Mouse (Mus musculus): ENCODE data around the gene Dpagt1.

- no peak for TF ChIP-seq CTCF (IDR thresholded peaks at IDR 0.05; ENCODE audit: low read depth, low read length)
- no peak for TF ChIP-seq POLR2A (IDR thresholded peaks at IDR 0.05; ENCODE audit: extremely low read depth, insufficient read depth, low read length)
Observed at GRCm38 (mm10) chr9:44288076-44288958, 37.5 kb upstream of the Dpagt1 start, which contains the start of gene Abcg4.

All from liver, adult 2 months (tissue).